Mouse (Mus musculus): ENCODE measurements around the gene Bmi1.

Gene Bmi1

DNA sequence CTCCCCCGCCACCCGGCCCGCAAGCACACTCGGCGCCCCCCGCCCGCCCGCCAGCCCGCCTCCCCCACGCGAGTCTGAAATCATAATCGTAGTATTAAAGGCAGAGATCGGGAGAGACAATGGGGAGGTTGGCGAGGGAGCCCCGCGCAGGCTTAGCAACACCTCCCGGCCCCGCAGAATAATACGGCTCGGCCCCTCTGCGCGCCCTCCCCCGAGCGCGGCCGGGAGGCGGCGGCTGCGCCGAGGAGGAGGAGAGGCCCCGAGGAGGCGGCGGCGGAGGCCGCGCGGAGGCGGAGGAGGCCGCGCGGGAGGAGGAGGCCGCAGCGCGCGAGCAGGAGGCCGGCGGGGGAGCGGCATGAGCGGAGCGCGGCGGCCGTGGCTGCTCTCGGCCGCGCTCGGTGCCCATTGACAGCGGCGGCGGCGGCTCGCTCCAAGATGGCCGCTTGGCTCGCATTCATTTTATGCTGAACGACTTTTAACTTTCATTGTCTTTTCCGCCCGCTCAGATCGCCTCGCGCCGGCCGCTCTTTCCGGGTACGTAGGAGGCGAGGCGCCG, at the start of gene Bmi1:
Gene Bmi1, plus strand, starts transcription at position 83 of the 556 bp plus-strand sequence.
- DNase-seq = peak; percentile 72

DNA sequence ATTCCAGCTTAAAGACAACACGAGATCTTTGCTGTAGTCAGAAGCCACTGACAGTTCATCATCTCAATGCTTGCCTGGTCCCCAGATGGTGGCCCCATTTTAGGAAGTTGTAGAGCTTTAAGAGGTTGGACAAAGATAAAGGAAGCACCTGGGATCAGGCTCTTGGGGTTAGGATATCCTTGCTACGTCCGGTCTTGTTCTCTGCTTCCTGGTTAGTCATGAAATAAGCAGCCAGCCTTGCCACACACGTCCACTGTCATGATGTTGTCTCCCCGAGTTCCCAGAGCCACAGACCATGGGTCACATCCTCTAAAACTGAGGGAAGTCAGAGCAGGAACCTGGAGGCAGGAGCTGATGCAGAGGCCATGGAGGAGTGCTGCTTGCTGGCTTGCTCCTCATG, 46.3 kb upstream of the Bmi1 start:
- DNase-seq = no peak

DNA sequence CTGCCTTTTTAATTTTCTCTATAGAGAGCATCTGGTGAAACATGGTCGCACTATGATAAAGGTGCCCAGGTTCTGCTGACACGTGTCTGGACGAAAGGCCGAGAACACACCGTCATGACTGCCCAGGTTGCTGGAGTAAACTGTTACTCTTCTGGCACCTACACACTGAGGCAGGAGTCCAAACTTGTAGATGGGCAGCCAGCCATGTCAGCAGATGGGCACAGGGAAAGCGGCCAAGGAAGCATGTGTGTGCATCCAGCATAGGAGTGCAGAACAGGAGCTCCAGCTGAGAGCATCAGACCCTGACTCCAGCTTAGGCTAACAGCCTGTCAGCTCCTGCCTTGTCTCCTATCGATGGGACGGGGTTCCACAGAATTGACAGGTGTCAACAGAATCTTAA, 41.8 kb upstream of the Bmi1 start:
- DNase-seq = peak; percentile 81

DNA sequence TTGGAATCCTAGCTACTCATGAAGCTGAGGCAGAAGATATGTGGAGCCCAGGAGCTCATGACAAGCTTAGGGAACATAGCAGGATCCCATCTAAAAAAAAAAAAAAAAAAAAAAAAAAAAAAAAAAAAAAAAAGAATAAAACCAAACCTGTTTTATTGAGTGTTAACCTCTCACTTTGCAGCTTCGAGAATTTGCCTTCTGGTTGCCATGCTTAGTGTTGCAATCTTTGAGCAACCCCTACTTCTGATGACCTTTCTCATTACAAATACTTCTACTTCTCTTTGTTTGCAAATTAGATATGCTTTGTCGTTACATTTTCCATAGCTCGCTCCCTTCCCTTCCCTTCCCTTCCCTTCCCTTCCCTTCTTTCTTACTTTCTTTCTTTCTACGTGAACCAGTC, 28.3 kb upstream of the Bmi1 start:
- DNase-seq = no peak

DNA sequence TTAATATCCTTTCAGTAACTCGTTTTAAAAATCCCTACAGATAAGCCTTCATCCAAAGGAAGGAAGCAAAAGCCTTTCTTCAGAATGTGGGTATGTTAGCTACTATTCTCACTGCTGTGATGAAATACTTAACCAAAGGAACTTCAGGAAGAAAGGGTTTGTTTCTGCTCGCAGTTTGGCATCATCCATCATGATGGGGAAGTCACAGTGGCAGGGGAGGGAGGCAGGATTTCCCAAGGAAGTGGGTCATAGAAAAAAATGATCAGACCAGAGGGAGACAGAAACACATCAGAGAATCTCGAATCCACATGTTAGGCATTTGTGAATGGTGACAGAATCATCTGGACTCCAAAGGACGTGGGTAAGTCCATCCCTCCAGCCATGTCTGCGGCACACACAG, 22.0 kb upstream of the Bmi1 start:
- peak; percentile 36 for DNase-seq

DNA sequence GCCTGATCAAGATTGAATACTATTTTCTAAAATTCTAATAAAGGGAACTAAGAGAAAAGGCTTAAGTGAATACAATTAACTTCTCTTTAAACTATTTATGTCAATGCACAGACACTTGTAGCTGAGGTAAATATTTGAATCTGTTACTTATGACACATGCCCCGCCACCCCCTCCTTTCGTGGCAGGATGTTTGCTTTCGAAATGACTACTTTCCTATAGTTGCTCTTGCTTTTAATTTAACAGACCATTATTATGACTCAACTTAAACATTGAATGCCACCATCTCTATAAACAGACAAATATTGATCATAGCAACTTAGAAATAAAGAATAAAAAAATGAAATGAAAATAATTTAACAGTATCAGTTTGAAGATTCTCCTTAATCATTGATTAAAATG, 12.8 kb upstream of the Bmi1 start:
- DNase-seq = no peak

DNA sequence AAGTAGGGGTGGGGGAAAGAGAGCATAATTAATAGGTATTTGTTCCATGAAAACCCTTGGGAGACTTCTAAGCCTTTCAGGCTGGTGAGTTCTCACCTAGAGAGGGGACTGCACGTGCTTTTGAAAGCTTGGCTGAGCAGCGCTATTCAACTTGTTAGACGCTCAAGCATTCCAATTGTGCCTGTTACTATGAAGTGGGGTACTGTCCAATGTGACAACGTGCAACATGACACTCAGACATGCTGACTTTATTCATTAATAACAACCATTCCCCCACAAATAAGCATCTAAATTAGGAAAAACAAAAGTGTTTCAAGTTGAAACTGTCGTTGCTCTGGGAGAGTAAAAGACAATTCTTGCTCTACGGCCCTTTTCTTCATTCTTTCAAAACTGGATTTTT, 5.8 kb upstream of the Bmi1 start:
- DNase-seq = no peak

DNA sequence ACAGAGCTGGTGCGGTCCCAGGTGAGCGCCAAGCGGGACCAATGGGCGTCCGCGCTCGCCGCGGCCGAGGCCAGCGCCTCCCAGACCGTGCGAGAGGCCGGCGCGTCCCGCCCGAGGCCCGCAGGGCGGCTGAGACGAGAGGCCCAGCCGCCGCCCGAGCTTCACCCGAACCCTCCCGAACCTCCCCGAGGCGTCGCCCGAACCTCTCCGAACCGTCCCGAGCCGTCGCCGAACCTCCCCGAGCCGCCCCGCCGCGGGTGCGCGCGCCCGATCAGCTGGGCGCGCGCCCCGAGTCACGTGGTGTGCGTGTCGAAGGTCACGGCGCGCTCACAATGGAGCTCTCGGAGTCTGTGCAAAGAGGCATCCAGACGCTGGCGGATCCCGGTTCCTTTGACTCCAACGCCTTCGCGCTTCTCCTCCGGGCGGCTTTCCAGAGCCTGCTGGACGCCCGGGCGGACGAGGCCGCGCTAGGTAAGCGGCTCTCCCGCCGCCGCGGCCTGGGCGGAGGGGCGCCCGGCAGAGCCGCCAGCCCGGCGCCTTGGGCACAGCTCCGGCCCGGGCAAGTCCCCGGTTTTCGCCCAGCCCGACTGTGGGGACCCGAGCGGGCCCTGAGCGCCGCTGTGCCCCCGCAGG, 4.6 kb upstream of the Bmi1 start, which contains the start of gene Commd3:
Gene Commd3, plus strand, starts transcription at position 252 of the 633 bp plus-strand sequence.
- peak; percentile 96 for DNase-seq

DNA sequence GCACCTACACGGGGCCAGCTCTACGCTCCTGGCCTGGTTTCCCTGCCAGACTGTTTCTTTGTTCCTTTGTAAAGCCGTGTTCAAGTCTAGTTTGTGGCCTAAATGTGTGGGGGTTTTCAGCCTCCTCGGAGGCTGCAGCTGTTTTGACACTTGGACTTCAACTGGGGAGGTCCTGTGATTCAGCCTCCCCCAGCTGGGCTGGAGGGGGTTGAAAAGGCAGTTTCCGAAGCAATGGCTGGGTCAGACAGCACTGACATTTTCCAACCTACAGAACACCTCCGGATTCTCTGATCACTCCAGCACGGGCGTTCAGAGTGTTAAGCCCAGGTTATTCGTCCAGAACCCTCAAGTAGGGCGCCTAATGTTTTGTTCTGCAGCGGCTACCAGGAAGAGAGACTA, 4.1 kb upstream of the Bmi1 start:
- DNase-seq = peak; percentile 45

DNA sequence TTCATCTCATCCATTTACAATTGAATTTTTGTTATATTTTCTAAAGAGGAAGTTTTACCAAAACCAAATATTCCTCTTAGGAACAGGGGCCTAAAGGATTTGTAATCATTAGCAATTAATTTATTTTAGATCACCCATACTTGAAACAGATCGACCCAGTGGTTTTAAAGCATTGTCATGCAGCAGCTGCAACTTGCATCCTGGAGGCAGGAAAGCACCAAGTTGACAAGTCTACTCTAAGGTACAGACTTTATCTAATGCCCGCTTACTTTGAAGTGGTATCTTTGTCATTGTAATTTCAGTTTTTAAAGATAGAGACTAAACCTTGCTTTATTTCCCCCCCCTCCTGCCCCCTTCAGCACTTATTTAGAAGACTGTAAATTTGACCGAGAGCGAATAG, 3.1 kb upstream of the Bmi1 start:
- DNase-seq = no peak

DNA sequence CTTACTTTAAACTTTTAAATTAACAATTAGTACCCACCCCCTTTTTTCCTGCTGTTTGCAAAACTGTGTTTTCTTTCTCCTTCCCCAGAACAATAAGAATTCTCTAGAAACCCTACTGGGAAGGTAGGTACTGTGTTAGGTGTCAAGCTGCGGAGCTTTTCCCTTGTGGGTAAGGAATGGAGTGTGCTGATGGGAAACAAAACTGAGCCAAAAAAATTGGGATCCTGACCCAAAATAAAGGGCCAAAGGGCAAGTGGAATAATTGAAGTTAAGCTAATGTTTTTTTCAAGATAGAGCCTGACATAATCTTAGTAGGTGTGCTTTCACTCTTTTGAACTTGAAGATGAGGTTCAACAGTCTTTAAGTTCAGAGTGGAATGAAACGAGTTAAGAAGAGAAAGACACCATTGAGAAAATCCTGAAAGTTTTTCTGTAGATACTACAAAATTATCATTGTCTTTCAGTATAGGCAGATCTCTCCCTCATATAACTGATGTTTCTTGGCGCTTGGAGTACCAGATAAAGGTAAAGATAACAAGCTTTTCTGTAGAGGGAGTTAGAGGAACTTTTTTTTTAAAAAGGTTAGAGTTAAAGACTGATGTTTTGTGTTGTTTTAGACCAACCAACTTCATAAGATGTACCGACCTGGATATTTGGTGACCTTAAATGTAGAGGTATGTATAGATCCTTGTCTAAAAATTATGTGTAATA, 2.5 kb upstream of the Bmi1 start:
- no peak for DNase-seq

DNA sequence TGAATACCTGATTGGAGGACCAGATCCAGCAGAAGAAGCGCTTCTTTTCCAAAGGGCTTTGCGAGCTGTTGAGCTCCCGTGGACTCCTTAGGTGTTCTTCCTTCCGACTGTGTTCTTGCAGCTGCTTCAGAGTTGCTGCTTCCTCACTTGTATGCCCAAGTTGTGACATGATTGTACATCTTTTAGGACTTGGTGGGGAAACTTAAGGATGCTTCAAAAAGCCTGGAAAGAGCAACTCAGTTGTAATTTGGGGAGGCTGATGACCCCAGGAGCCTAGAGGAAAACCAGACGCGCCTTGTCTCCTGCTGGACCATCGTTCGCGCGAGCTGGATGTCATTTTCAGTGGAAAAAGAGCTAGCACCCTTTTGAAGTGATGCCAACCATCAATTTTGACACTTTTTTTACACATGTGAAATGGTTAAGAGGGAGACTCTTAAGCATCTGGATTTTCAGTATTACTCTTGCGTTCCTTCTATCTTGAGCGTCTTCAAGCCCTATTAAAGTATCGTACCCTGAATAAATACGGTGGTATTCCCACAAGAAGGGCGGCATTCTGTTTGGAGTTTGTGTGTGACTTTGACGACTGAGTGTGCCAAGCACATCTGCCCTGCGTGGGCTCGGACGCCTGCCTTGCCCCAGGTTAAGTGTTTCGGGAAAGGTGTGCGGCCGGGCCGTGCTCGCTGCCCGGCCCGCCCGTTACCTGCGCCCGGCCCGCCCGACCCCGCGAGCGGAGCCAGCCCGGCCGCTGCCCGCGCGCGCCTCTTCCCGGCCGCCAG, 949 bp upstream of the Bmi1 start:
- DNase-seq = no peak

DNA sequence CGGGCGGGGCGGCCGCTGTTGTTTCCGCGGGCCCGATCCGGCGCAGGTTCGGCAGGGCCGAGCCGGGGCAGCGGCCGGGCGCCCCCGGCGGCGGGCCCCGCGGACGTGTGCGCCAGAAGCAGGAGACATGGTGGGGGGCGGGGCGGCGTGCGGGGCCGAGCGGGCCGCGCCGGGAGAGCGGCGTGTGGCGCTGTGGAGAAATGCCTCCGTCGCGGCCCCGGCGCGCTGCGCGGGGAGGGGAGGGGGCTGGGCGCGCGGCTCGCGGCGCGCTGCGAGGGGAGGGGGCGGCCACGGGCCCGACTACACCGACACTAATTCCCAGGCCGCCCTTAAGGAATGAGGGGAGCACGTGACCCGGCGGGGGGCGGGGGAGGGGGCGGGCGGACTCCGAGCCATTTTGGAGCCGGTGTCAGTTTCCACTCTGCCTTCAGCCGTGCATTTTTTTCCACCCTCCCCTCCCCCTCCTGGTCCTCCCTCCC, 322 bp upstream of the Bmi1 start:
- DNase-seq = peak; percentile 73

DNA sequence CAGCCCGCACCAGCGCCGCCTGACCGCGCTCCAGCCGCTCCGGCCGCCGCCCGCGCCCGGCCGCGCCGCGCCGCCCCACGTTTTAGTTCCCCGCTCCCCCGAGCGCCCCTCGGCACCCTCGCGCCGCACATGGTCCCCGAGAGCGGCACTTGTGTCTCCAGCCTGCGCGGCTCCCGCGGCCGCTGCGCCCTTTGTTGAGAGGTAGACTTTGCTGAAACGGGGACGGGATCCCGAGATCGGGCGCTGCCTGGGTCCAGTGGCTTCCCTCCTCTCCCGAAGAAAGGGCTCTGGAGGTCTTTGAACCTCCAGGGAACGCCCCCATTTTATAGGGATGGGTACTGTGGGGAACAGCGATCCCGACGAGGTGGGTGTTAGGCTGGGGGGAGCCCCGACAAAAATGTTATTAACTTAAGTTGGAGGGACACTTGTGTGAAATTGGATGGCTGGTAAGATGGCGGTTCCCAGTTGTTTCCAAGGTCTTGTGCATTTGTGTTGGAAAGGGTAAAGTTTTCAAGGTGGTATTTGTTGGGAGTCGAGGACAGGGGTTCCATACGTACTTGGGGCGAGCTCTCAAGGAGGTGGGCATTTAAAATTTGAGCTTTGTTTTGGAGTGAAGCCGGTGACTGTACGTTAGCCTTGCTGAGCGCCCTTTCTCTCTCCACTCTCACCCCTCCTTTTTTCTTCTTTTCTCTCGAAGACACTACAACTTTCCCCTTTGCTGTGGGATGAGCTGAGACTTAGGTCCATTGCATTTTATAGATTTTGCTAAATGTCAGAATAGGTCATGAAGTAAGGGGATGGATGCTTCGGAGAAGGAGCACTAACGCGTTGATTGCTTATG, 1.0 kb downstream of the Bmi1 start:
- peak; percentile 57 for DNase-seq

DNA sequence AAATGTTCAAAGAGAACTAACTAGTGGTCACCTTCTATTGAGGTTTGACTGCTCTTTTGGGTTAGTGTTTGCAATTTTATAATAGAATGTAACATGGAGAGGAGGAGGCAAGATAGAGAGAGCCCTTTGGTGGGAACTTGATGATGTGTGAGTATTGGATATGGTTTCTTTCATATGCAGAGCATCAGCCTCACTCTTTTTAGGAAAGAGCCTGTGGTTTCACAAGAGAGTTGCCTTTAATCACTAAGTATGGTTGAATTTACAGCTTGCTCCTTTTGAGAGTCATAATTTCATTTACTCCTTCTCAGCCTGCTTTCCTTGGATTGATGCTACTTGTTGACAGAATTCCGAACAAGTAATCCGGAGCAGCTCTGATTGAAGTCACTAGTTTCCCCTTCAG, 2.9 kb downstream of the Bmi1 start:
- DNase-seq = no peak

DNA sequence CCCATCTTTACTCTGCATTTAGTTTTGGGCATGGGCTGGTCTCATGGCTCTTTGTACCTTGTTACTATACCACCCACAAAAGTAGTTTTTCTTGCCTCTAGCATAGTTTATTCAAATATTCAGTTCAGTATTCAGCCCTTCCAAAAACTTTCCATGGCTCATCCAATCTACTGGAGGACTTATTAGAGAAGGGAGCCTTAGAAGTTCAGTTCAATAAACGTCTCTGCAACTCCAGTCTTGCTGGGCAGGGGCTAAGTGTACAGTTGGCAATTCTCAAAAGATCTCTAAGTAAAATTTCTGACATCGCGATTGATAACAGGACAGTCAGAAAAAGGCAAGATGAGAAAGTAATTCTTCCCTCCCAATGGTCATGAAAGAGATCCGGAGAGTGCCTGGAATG, 3.7 kb downstream of the Bmi1 start:
- no peak for DNase-seq

DNA sequence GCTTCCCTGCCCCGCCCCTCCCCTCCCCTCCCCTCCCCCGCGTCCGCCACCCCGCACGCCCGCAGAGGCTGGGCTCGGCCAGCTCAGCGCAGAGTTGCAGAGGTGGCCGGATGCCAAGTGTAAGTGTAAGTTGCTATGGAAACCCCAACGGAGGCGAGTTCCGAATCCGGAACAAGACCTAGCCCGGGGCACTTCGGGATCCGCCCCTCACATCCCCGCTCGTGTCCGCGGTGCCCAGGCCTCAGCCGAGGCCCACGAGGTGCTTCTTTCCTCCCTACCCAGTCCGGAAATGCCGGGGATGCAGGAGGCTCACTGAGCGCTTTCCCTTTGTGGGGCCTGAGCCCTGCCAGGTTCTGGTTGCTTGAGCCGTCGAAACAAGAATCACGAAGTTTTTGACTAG, 4.1 kb downstream of the Bmi1 start:
- peak; percentile 58 for DNase-seq

DNA sequence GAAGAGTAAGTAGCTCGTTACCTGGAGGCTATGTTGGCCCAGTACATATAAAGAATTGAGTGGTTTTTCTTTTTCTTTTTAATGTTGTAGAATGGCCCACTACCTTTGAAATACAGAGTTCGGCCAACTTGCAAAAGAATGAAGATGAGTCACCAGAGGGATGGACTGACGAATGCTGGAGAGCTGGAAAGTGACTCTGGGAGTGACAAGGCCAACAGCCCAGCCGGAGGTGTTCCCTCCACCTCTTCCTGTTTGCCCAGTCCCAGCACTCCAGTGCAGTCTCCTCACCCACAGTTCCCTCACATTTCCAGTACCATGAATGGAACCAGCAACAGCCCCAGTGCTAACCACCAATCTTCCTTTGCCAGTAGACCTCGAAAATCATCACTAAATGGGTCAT, 7.2 kb downstream of the Bmi1 start:
- DNase-seq = no peak

DNA sequence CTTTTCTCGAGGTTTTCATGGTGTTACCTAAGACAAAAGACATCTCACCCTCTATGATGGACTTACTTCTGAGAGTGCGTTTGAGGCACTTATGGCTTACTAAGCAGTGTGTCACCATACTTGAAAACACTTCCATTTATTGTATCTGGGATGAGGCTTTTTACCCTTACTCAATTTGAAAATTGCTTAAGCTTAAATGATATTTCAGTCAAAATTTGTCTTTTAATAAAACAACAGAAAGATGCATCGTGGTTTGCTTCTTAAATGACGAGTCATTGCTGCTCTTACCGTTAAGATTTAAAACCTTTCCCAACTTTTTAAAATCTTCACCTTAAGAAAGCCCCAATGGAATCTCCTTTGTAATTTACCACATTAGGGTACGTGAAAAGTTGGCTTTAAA, 9.6 kb downstream of the Bmi1 start:
- DNase-seq = no peak

DNA sequence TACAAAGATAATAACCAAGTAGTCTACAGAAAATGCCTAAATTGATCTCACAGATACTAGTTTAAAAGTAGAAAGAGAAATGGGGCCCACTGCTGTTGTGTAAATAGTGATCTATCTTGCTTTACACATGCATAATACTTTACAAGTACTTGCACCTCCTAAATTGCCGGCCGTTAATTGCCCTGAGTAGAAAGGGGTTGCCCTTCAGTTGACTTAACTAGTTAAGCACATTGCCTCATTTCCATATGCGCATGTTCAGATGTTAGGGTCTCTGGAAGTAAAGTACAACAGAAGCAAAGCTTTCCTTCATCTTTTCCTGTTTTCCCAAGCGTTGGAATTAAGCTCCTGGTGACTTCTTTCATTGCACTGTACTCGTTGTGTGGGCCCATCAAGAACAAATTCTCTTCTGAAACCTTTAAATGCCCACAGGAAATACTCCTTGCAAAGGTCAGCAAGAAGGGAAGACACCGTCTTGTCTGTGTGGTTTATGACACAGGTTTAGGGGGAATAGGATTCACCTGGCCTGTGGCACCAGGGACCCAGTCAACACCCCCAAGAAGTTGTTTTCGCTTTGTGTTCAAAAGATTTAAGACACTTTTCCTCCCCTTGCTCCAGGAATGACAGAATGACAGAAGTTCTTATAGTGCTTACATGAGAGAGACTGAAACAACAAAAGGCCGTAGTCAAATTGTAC, 10.2 kb downstream of the Bmi1 start:
- DNase-seq = no peak

DNA sequence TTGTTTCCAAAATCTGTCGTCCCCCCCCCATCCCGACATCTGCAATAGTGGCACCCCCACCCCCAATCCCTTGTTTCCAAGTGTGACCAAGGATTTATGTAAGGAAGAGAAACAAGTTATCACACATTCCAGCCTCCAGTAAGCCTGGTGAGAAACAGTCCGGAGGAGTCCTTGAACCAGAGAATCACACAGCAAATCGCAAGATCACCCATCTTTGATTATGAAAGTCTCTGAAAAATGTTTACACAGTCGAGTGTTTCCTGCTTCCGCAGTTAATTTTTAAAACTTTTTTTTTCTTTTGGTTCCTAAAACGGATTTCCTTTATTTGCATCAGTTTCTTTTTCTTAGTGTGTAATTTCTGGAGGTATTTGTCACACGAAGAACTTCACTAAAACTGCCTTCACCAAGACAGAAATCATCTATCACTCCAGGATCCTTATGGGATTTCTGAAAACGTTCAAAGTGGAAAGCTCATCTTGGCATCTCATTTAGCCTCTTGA, 10.9 kb downstream of the Bmi1 start:
- DNase-seq = no peak

DNA sequence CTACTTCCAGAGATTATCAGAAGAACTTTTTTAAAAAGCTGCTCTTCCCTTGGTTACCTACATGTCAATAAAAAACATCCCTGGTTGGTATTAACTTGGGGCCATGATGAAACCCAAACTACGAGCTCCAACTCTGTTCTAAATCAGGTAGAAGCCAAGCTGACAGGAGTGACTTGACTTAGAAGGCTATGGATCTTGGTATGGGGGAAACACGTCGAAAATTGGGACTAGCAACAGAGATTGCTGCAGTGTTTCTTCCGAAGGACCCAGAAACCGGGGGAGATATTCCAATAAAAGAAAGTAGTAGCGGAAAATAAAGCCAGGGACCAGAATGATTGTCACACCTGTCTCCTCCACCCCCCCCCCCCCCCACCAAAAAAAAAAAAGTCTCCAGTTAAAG, 11.5 kb downstream of the Bmi1 start:
- no peak for DNase-seq
